Mouse (Mus musculus) forebrain, embryonic 11.5 days (tissue): ENCODE results near the gene Antxrl. TPM values are rescaled to one million over a fixed set of nuclear protein-coding genes. Genes with fewer than 3 reads are reported as not detected.

Source experiments
- ATAC-seq: fragments of 200-750 bp; cut with Nextera tagmentation; replicated peaks from 2 replicates; pipeline ENCODE4 v1.8.0; 2017; ENCODE audit warnings: moderate TSS enrichment; ENCODE audit not compliant: low FRiP score
- DNase-seq: peaks from one replicate; pipeline ENCODE4 v3.0.0-alpha.2; 2017; ENCODE audit warnings: low spot score
- H3K27ac ChIP-seq: fragments of 300-500 bp; sonication (generic); 2 replicates; pipeline ENCODE4 v1.5.1; 2014; ENCODE audit warnings: low read depth, low read length
- H3K27me3 ChIP-seq: fragments of 300-500 bp; sonication (generic); 2 replicates; pipeline ENCODE4 v1.6.1; 2014; ENCODE audit warnings: mild to moderate bottlenecking, low read length, mixed read lengths; ENCODE audit not compliant: control insufficient read depth, insufficient read depth
- H3K36me3 ChIP-seq: fragments of 300-500 bp; sonication (generic); 2 replicates; pipeline ENCODE4 v1.6.1; 2014; ENCODE audit warnings: mild to moderate bottlenecking, low read length, moderate library complexity, mixed read lengths; ENCODE audit not compliant: control insufficient read depth, insufficient read depth
- H3K4me1 ChIP-seq: fragments of 300-500 bp; sonication (generic); replicated peaks from 2 replicates; pipeline ENCODE4 v1.6.1; 2014; ENCODE audit warnings: low read length, mixed read lengths; ENCODE audit not compliant: control insufficient read depth, insufficient read depth
- H3K4me2 ChIP-seq: fragments of 300-500 bp; sonication (generic); 2 replicates; pipeline ENCODE4 v1.6.1; 2014; ENCODE audit warnings: low read depth, mild to moderate bottlenecking, low read length, moderate library complexity, mixed read lengths; ENCODE audit not compliant: severe bottlenecking
- H3K4me3 ChIP-seq: fragments of 300-500 bp; sonication (generic); 2 replicates; pipeline ENCODE4 v1.5.1; 2014; ENCODE audit warnings: low read depth, low read length
- H3K9ac ChIP-seq: fragments of 300-500 bp; sonication (generic); 2 replicates; pipeline ENCODE4 v1.6.1; 2014; ENCODE audit warnings: low read length
- H3K9me3 ChIP-seq: fragments of 300-500 bp; sonication (generic); 2 replicates; pipeline ENCODE4 v1.6.1; 2016; ENCODE audit warnings: low read length, mixed read lengths; ENCODE audit not compliant: control insufficient read depth
- WGBS: fragments of 180-500 bp; shearing (Covaris S2); extraction: QIAGEN DNeasy Blood & Tissue Kit; methylation state at CpG from one replicate; pipeline ENCODE4 v1.1.7; 2014; 5-methylcytosine and 5-hydroxymethylcytosine counted together
- polyA plus RNA-seq: library from polyadenylated mRNA; unstranded; fragments of >200 nt; fragmentation: Nextera tagmentation; extraction: Ambion mirVana; gene quantifications from 2 replicates; pipeline ENCODE4 v1.2.1, GENCODE M21; 2014

Antxrl gene
- polyA plus RNA-seq, 1 experiment from 2014 or later, result not detected

GRCm38 (mm10) chr14:34107594-34107993 is 55.1 kb downstream of the Antxrl start:
- no peak for DNase-seq
- H3K4me3 ChIP-seq, result no peak overlapping the region
- no peak overlapping the region for H3K27ac ChIP-seq
- no peaks in the 10 kb centered on the region for H3K9me3 ChIP-seq
- WGBS, result 88% methylated on average over 4 of the region's 4 CpGs
- H3K27me3 ChIP-seq, result no peaks in the 10 kb centered on the region
- H3K36me3 ChIP-seq, result no peaks in the 10 kb centered on the region
- H3K4me2 ChIP-seq, result no peak overlapping the region
- no peaks in the 10 kb centered on the region for H3K4me1 ChIP-seq
- H3K9ac ChIP-seq, result no peak overlapping the region
- ATAC-seq, result no peak

GRCm38 (mm10) chr14:34114311-34114710 is 61.8 kb downstream of the Antxrl start:
- ATAC-seq (no peak), DNase-seq (no peak)
- Histone ChIP-seq H3K4me2 (no peak overlapping the region), H3K27ac (no peak overlapping the region), H3K36me3 (no peaks in the 10 kb centered on the region), H3K4me3 (no peak overlapping the region), H3K9me3 (no peaks in the 10 kb centered on the region), H3K27me3 (no peaks in the 10 kb centered on the region), H3K4me1 (no peaks in the 10 kb centered on the region), H3K9ac (no peak overlapping the region)
- 85% methylated on average over 4 of the region's 4 CpGs for WGBS

GRCm38 (mm10) chr14:34119046-34119723 is 66.7 kb downstream of the Antxrl start:
- H3K4me1 ChIP-seq, result no peaks in the 10 kb centered on the region
- H3K4me3 ChIP-seq, result no peak overlapping the region
- ATAC-seq (no peak), DNase-seq (no peak)
- no peaks in the 10 kb centered on the region for H3K27me3 ChIP-seq
- no peak overlapping the region for H3K27ac ChIP-seq
- 80% methylated on average over 7 of the region's 7 CpGs for WGBS
- H3K4me2 ChIP-seq, result no peak overlapping the region
- H3K9me3 ChIP-seq, result no peaks in the 10 kb centered on the region
- H3K36me3 ChIP-seq, result no peaks in the 10 kb centered on the region
- H3K9ac ChIP-seq, result no peak overlapping the region

- H3K4me3 ChIP-seq, result no peak overlapping the region
- H3K4me1 ChIP-seq, result no peaks in the 10 kb centered on the region
- no peak overlapping the region for H3K9ac ChIP-seq
- 86% methylated on average over 12 of the region's 12 CpGs for WGBS
- no peaks in the 10 kb centered on the region for H3K9me3 ChIP-seq
- H3K4me2 ChIP-seq, result no peak overlapping the region
- no peaks in the 10 kb centered on the region for H3K36me3 ChIP-seq
- H3K27me3 ChIP-seq, result no peaks in the 10 kb centered on the region
- no peak overlapping the region for H3K27ac ChIP-seq
- no peak for ATAC-seq
- no peak for DNase-seq
These were observed 67.8 kb downstream of the Antxrl start for GRCm38 (mm10) chr14:34120016-34120910.

GRCm38 (mm10) chr14:34120923-34121351 is 68.4 kb downstream of the Antxrl start:
- Histone ChIP-seq H3K27ac (no peak overlapping the region), H3K9ac (no peak overlapping the region), H3K4me3 (no peak overlapping the region), H3K9me3 (no peaks in the 10 kb centered on the region), H3K4me2 (no peak overlapping the region), H3K36me3 (no peaks in the 10 kb centered on the region), H3K4me1 (no peaks in the 10 kb centered on the region), H3K27me3 (no peaks in the 10 kb centered on the region)
- WGBS, result 85% methylated on average over 3 of the region's 3 CpGs
- no peak for DNase-seq
- no peak for ATAC-seq

- H3K27me3 ChIP-seq, result no peaks in the 10 kb centered on the region
- ATAC-seq, result no peak
- H3K36me3 ChIP-seq, result no peaks in the 10 kb centered on the region
- H3K9me3 ChIP-seq, result no peaks in the 10 kb centered on the region
- no peaks in the 10 kb centered on the region for H3K4me1 ChIP-seq
- no peak overlapping the region for H3K4me3 ChIP-seq
- H3K27ac ChIP-seq, result no peak overlapping the region
- no peak overlapping the region for H3K9ac ChIP-seq
- H3K4me2 ChIP-seq, result no peak overlapping the region
- WGBS, result 92% methylated on average over 4 of the region's 4 CpGs
- DNase-seq, result no peak
These were observed 69.2 kb downstream of the Antxrl start for GRCm38 (mm10) chr14:34121691-34122090.

Other genes starting within 250 kb of the Antxrl start
- gene Gdf10, start 129.1 kb upstream of the Antxrl start, polyA plus RNA-seq, result 2.4 and 2.8 TPM in 2 replicates
- gene Gdf2, start 111.7 kb upstream of the Antxrl start, polyA plus RNA-seq, result not detected in 2 replicates
- not detected in 2 replicates for gene Rbp3, start 98.7 kb upstream of the Antxrl start, polyA plus RNA-seq
- 0.08 and 0.09 TPM in 2 replicates for gene Zfp488, start 73.9 kb upstream of the Antxrl start, polyA plus RNA-seq
- not detected in 2 replicates for gene Gm30083, start 37.5 kb upstream of the Antxrl start, polyA plus RNA-seq
- not detected in 2 replicates for gene Gm5460, start 35.9 kb upstream of the Antxrl start, polyA plus RNA-seq
- 0.88 and 1.2 TPM in 2 replicates for gene Anxa8, start 33.3 kb downstream of the Antxrl start, polyA plus RNA-seq
- not detected in 2 replicates for gene A630023A22Rik, start 50.0 kb downstream of the Antxrl start, polyA plus RNA-seq
- not detected in 2 replicates for gene Npy4r, start 99.8 kb downstream of the Antxrl start, polyA plus RNA-seq
- 0.41 and 0.44 TPM in 2 replicates for gene Gprin2, start 148.9 kb downstream of the Antxrl start, polyA plus RNA-seq
- 0.15 and 0.35 TPM in 2 replicates for gene Syt15, start 166.9 kb downstream of the Antxrl start, polyA plus RNA-seq